8 mouse cellular contexts compared by ENCODE assay signal in the genomic region with DNA sequence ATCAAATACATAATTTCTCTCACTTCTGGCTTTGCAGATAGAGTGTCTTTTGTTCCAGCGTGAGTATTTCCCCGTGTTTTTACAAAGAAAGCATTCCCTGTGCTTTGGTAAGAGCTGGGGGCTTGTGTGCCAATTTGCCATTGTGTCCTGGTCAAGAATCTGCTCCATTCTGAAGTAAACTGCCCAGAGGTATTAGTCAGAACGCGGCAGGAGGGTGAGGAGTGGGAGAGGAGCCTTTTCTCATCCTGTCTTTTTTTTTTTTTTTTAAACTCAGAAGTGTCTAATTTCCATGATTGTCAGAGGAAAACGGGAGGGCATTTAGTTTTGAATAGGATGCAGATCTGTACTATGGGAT.
DNase-seq lines count a peak whose midpoint lies in the region; ATAC-seq and TF ChIP-seq lines count a peak whose summit lies in the region.

No protein-coding gene starts in this region.

- no peaks in the 10 kb centered on the region for H3K36me3 ChIP-seq in heart, postnatal 0 days (replicated peaks; ENCODE audit: control insufficient read depth, insufficient read depth, low read length)
- no peaks in the 10 kb centered on the region for H3K36me3 ChIP-seq in heart, adult 2 months (ENCODE audit: control insufficient read depth, insufficient read depth, low read length)
- no peaks in the 10 kb centered on the region for H3K36me3 ChIP-seq in forebrain, embryonic 10.5 days (replicated peaks)
- no peaks in the 10 kb centered on the region for H3K36me3 ChIP-seq in limb, embryonic 12.5 days

- TF ChIP-seq CTCF in heart, postnatal 0 days (IDR thresholded peaks at IDR 0.05; ENCODE audit: low read depth): no peak
- TF ChIP-seq CTCF in heart, adult 2 months (IDR thresholded peaks at IDR 0.05): no peak

- H3K4me3 ChIP-seq in heart, postnatal 0 days (ENCODE audit: low read depth, low read length): peak overlapping the region; percentile 45
- H3K4me3 ChIP-seq in heart, adult 2 months: no peak overlapping the region
- H3K4me3 ChIP-seq in forebrain, embryonic 10.5 days: peak overlapping the region; percentile 57
- H3K4me3 ChIP-seq in limb, embryonic 12.5 days (replicated peaks): peak overlapping the region; percentile 36

- peaks cover 12% of the 10 kb centered on the region for H3K27me3 ChIP-seq in heart, postnatal 0 days (ENCODE audit: control insufficient read depth, insufficient read depth, low read length)
- H3K27me3 ChIP-seq in heart, adult 2 months (ENCODE audit: control insufficient read depth, insufficient read depth, low read length): peaks cover 1% of the 10 kb centered on the region; the same call in 1 of the 2 replicates
- peaks cover 25% of the 10 kb centered on the region for H3K27me3 ChIP-seq in forebrain, embryonic 10.5 days (ENCODE audit: poor library complexity, severe bottlenecking)
- peaks cover 34% of the 10 kb centered on the region for H3K27me3 ChIP-seq in limb, embryonic 12.5 days

- H3K4me2 ChIP-seq in heart, postnatal 0 days (ENCODE audit: low read depth, low read length): peak overlapping the region; percentile 72
- peak overlapping the region; percentile 68 for H3K4me2 ChIP-seq in limb, embryonic 12.5 days

- H3K9ac ChIP-seq in heart, postnatal 0 days (replicated peaks; ENCODE audit: low read depth, low read length): no peak overlapping the region
- no peak overlapping the region for H3K9ac ChIP-seq in heart, adult 2 months (ENCODE audit: low read depth, low read length)
- H3K9ac ChIP-seq in limb, embryonic 12.5 days (replicated peaks): no peak overlapping the region

- no peak overlapping the region for H3K27ac ChIP-seq in heart, postnatal 0 days (ENCODE audit: low read depth)
- no peak overlapping the region for H3K27ac ChIP-seq in heart, adult 2 months
- 0 out of 2 replicates have a peak overlapping the region, but pooled peaks have one; percentile 0 for H3K27ac ChIP-seq in forebrain, embryonic 10.5 days
- H3K27ac ChIP-seq in limb, embryonic 12.5 days: no peak overlapping the region

- H3K4me1 ChIP-seq in heart, postnatal 0 days (ENCODE audit: control insufficient read depth, insufficient read depth): 0 out of 2 replicates have a peak, but pooled peaks cover 9% of the 10 kb centered on the region
- H3K4me1 ChIP-seq in heart, adult 2 months (ENCODE audit: control insufficient read depth, insufficient read depth, low read length): no peaks in the 10 kb centered on the region
- peaks cover 35% of the 10 kb centered on the region for H3K4me1 ChIP-seq in forebrain, embryonic 10.5 days
- H3K4me1 ChIP-seq in limb, embryonic 12.5 days (replicated peaks): peaks cover 16% of the 10 kb centered on the region; the same call in 1 of the 2 replicates

- no peak for DNase-seq in heart, postnatal 0 days (ENCODE audit: low spot score)
- no peak for DNase-seq in heart, adult 2 months
- peak; percentile 61 for DNase-seq in Muller cell, postnatal 12 days (ENCODE audit: inconsistent ontology term)
- no peak for DNase-seq in forebrain, embryonic 10.5 days (ENCODE audit: extremely low spot score, low spot score)
- no peak for DNase-seq in thymus, postnatal 36 days
- DNase-seq in gastrocnemius, adult 18-20 months (ENCODE audit: low spot score): no peak
- no peak for DNase-seq in cerebellum, postnatal 36 days

- H3K79me2 ChIP-seq in heart, adult 2 months (replicated peaks; ENCODE audit: control insufficient read depth, insufficient read depth, low read length): no peaks in the 10 kb centered on the region

- ATAC-seq in heart, postnatal 0 days (ENCODE audit: insufficient read depth, low read depth): no peak
- no peak for ATAC-seq in limb, embryonic 12.5 days (ENCODE audit: insufficient number of reproducible peaks, insufficient read depth, low FRiP score, low TSS enrichment, low read depth)

- intact Hi-C loops in heart, adult 2 months (cut with DNase I): no loop called here

- TF ChIP-seq POLR2A in heart, adult 2 months (IDR thresholded peaks at IDR 0.05; ENCODE audit: insufficient read depth, low read depth, low read length): no peak

- TF ChIP-seq EP300 in heart, postnatal 0 days (IDR thresholded peaks at IDR 0.05; ENCODE audit: low read depth): no peak
- TF ChIP-seq EP300 in heart, adult 2 months (IDR thresholded peaks at IDR 0.05; ENCODE audit: insufficient read depth, low read depth, low read length): no peak

- 4% methylated on average over 5 of the region's 5 CpGs for WGBS in heart, postnatal 0 days
- WGBS in heart, adult 2 months: 7% methylated on average over 5 of the region's 5 CpGs
- under 1% methylated on average over 5 of the region's 5 CpGs for WGBS in forebrain, embryonic 10.5 days
- 2% methylated on average over 5 of the region's 5 CpGs for WGBS in limb, embryonic 12.5 days

- no peaks in the 10 kb centered on the region for H3K9me3 ChIP-seq in heart, postnatal 0 days (replicated peaks; ENCODE audit: control insufficient read depth, low read length)
- no peaks in the 10 kb centered on the region for H3K9me3 ChIP-seq in forebrain, embryonic 10.5 days
- no peaks in the 10 kb centered on the region for H3K9me3 ChIP-seq in limb, embryonic 12.5 days
